ENCODE assay signal across 8 mouse cellular contexts in the genomic region with DNA sequence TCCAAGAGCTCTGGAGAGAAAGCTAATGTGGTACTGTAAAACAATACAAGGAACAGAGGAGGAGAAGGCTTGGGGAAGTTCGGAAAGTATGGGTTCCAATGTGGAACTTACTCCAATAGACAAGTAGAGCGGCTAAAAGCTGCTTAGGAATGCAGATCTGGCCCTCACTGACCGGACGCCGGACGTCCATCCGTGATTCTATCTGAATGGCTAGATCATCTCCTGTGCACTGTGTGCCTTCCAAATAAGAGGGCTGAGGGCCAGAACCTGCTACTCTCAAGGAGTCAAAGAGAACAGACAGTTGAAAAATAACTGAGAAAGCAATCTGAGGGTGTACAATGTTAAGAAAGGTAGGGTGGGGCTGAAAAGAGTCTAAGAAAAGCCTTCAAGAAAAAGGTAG. TPM values are rescaled to one million over a fixed set of nuclear protein-coding genes. Genes with fewer than 3 reads are reported as not detected.
DNase-seq lines count a peak whose midpoint lies in the region; ATAC-seq and TF ChIP-seq lines count a peak whose summit lies in the region.

No protein-coding gene starts in this region.

- H3K9me3 ChIP-seq in lung, embryonic 14.5 days (ENCODE audit: low read depth, low read length), result no peaks in the 10 kb centered on the region
- no peaks in the 10 kb centered on the region for H3K9me3 ChIP-seq in embryonic facial prominence, embryonic 12.5 days
- H3K9me3 ChIP-seq in hindbrain, embryonic 10.5 days, result 0 out of 2 replicates have a peak, but pooled peaks cover 3% of the 10 kb centered on the region
- H3K9me3 ChIP-seq in midbrain, embryonic 12.5 days, result no peaks in the 10 kb centered on the region

- H3K4me1 ChIP-seq in lung, embryonic 14.5 days (ENCODE audit: insufficient read depth), result peaks cover 9% of the 10 kb centered on the region
- peaks cover 19% of the 10 kb centered on the region; the same call in 1 of the 2 replicates for H3K4me1 ChIP-seq in embryonic facial prominence, embryonic 12.5 days
- H3K4me1 ChIP-seq in hindbrain, embryonic 10.5 days (replicated peaks), result peaks cover 20% of the 10 kb centered on the region
- H3K4me1 ChIP-seq in midbrain, embryonic 12.5 days, result peaks cover 22% of the 10 kb centered on the region; the same call in 1 of the 2 replicates

- no peaks in the 10 kb centered on the region for H3K27me3 ChIP-seq in lung, embryonic 14.5 days (ENCODE audit: insufficient read depth, low read length)
- no peaks in the 10 kb centered on the region for H3K27me3 ChIP-seq in embryonic facial prominence, embryonic 12.5 days
- no peaks in the 10 kb centered on the region for H3K27me3 ChIP-seq in hindbrain, embryonic 10.5 days (ENCODE audit: insufficient read depth, poor library complexity, severe bottlenecking)
- no peaks in the 10 kb centered on the region for H3K27me3 ChIP-seq in midbrain, embryonic 12.5 days

- H3K27ac ChIP-seq in lung, embryonic 14.5 days (ENCODE audit: low read depth), result no peak overlapping the region
- H3K27ac ChIP-seq in embryonic facial prominence, embryonic 12.5 days, result no peak overlapping the region
- H3K27ac ChIP-seq in hindbrain, embryonic 10.5 days, result peak overlapping the region; percentile 91; the same call in 1 of the 2 replicates
- H3K27ac ChIP-seq in midbrain, embryonic 12.5 days (replicated peaks), result no peak overlapping the region

- ATAC-seq in lung, embryonic 14.5 days (ENCODE audit: insufficient read depth), result no peak
- ATAC-seq in embryonic facial prominence, embryonic 12.5 days (ENCODE audit: insufficient number of reproducible peaks, insufficient read depth, low FRiP score, low TSS enrichment), result no peak
- ATAC-seq in midbrain, embryonic 12.5 days (ENCODE audit: low FRiP score, low read depth), result no peak
- ATAC-seq in CD4-positive, CD25-positive, alpha-beta regulatory T cell, adult 4 months, result no peak

- TF ChIP-seq CTCF in lung, embryonic 14.5 days (IDR thresholded peaks at IDR 0.05; ENCODE audit: low read depth), result no peak

- 85% methylated on average over 7 of the region's 7 CpGs for WGBS in lung, embryonic 14.5 days
- 92% methylated on average over 7 of the region's 7 CpGs for WGBS in embryonic facial prominence, embryonic 12.5 days
- 88% methylated on average over 7 of the region's 7 CpGs for WGBS in hindbrain, embryonic 10.5 days
- WGBS in midbrain, embryonic 12.5 days, result 85% methylated on average over 7 of the region's 7 CpGs

- peak overlapping the region; percentile 80 for H3K4me2 ChIP-seq in lung, embryonic 14.5 days
- H3K4me2 ChIP-seq in embryonic facial prominence, embryonic 12.5 days (replicated peaks), result peak overlapping the region; percentile 74; the same call in 1 of the 2 replicates
- peak overlapping the region; percentile 69 for H3K4me2 ChIP-seq in midbrain, embryonic 12.5 days (replicated peaks)

- no peak overlapping the region for H3K4me3 ChIP-seq in lung, embryonic 14.5 days (ENCODE audit: low read depth, low read length)
- H3K4me3 ChIP-seq in embryonic facial prominence, embryonic 12.5 days, result no peak overlapping the region
- peak overlapping the region; percentile 92; the same call in 1 of the 2 replicates for H3K4me3 ChIP-seq in hindbrain, embryonic 10.5 days
- H3K4me3 ChIP-seq in midbrain, embryonic 12.5 days, result no peak overlapping the region

- DNase-seq in lung, embryonic 14.5 days, result no peak
- DNase-seq in lung, postnatal 14 days, result no peak
- DNase-seq in hindbrain, embryonic 10.5 days (ENCODE audit: low spot score), result no peak
- DNase-seq in layer of hippocampus, postnatal 36 days, result no peak
- no peak for DNase-seq in frontal cortex, adult 2 months (ENCODE audit: extremely low spot score in 1 of 2, low spot score in 1 of 2)

- H3K9ac ChIP-seq in lung, embryonic 14.5 days, result no peak overlapping the region
- H3K9ac ChIP-seq in embryonic facial prominence, embryonic 12.5 days, result no peak overlapping the region
- H3K9ac ChIP-seq in midbrain, embryonic 12.5 days (replicated peaks), result no peak overlapping the region

- H3K36me3 ChIP-seq in lung, embryonic 14.5 days (ENCODE audit: insufficient read depth), result no peaks in the 10 kb centered on the region
- no peaks in the 10 kb centered on the region for H3K36me3 ChIP-seq in embryonic facial prominence, embryonic 12.5 days
- no peaks in the 10 kb centered on the region for H3K36me3 ChIP-seq in hindbrain, embryonic 10.5 days
- no peaks in the 10 kb centered on the region for H3K36me3 ChIP-seq in midbrain, embryonic 12.5 days

RNA-seq across cellular contexts. Expression of gene Socs5, which starts 1.5 kb away (rescaled TPM):
- polyA plus RNA-seq in lung, embryonic 14.5 days (2014; fragmentation: Nextera tagmentation; extraction: Ambion mirVana), result 17.6 and 18.5 TPM in 2 replicates
- polyA plus RNA-seq in embryonic facial prominence, embryonic 12.5 days (2016; fragmentation: Nextera tagmentation; extraction: Ambion mirVana), result 19.1 and 23.6 TPM in 2 replicates
- polyA plus RNA-seq in hindbrain, embryonic 10.5 days (2016; fragmentation: Nextera tagmentation; extraction: Ambion mirVana), result 7.5 and 8.8 TPM in 2 replicates
- polyA plus RNA-seq in midbrain, embryonic 12.5 days (2016; fragmentation: Nextera tagmentation; extraction: Ambion mirVana), result 14.1 and 14.7 TPM in 2 replicates
- total RNA-seq in layer of hippocampus, postnatal 36 days (2021), result 100 to 1,000 TPM; 102 to 112 TPM
- polyA plus RNA-seq in frontal cortex, adult 2 months (2012; rRNA removed), result 51.5 and 55.8 TPM in 2 replicates
- polyA plus RNA-seq in CD4-positive, CD25-positive, alpha-beta regulatory T cell, adult 4 months (2017; shearing (Covaris generic)), result 1 to 10 TPM; 8.7 to 9.3 TPM
